Mouse (Mus musculus) adrenal gland, postnatal 36 days (tissue): Measurements from ENCODE around the gene Cyb5d2. TPM values are rescaled to one million over a fixed set of nuclear protein-coding genes. Genes with fewer than 3 reads are reported as not detected.
A peak's percentile ranks its signal among the peaks of the same experiment; 100 is the strongest.
"Not testable (repeated sequence)": the region's sequence is repeated elsewhere in the genome, so short reads cannot be mapped to it uniquely, and the experiment has no call there.

Experiments used
- DNase-seq, 2 experiments: peaks; one replicate each; pipeline ENCODE4 v3.0.0; 2021; ENCODE audit warnings: mixed read lengths in 1 of 2
- total RNA-seq, 2 experiments: library from RNA; stranded (reverse); gene quantifications; 2 replicates each; pipeline ENCODE4 v1.2.3; 2021

Gene Cyb5d2
- total RNA-seq, 2 experiments from 2014 or later: 18.1 to 25.2 TPM

- no peak for DNase-seq
Observed at GRCm38 (mm10) chr11:72778957-72779356, 17.0 kb downstream of the Cyb5d2 start.

- not testable (repeated sequence) for DNase-seq
Observed at GRCm38 (mm10) chr11:72772611-72773010, 23.3 kb downstream of the Cyb5d2 start.

GRCm38 (mm10) chr11:72771461-72771860, 24.5 kb downstream of the Cyb5d2 start:
- no peak for DNase-seq

GRCm38 (mm10) chr11:72770816-72771215, 25.1 kb downstream of the Cyb5d2 start:
- no peak for DNase-seq

- DNase-seq: no peak
Observed at GRCm38 (mm10) chr11:72770324-72770723, 25.6 kb downstream of the Cyb5d2 start.

- DNase-seq: no peak
Observed at GRCm38 (mm10) chr11:72769061-72769460, 26.9 kb downstream of the Cyb5d2 start.

- peak; percentile 55 to 65 for DNase-seq
Observed at GRCm38 (mm10) chr11:72767716-72768115, 28.2 kb downstream of the Cyb5d2 start.

GRCm38 (mm10) chr11:72764270-72764669, 31.7 kb downstream of the Cyb5d2 start:
- DNase-seq: no peak

- no peak for DNase-seq
Observed at GRCm38 (mm10) chr11:72760781-72761180, 35.2 kb downstream of the Cyb5d2 start.

GRCm38 (mm10) chr11:72759581-72759980, 36.4 kb downstream of the Cyb5d2 start:
- peak; percentile 31 to 60 for DNase-seq

GRCm38 (mm10) chr11:72758316-72758715, 37.6 kb downstream of the Cyb5d2 start:
- DNase-seq: no peak

- DNase-seq: peak; percentile 57 to 61
Observed at GRCm38 (mm10) chr11:72751956-72752355, 44.0 kb downstream of the Cyb5d2 start.

GRCm38 (mm10) chr11:72739048-72739447, 56.9 kb downstream of the Cyb5d2 start:
- DNase-seq: no peak

- DNase-seq: not testable (repeated sequence)
Observed at GRCm38 (mm10) chr11:72737517-72737916, 58.4 kb downstream of the Cyb5d2 start.

GRCm38 (mm10) chr11:72736320-72736719, 59.6 kb downstream of the Cyb5d2 start:
- DNase-seq: no peak

GRCm38 (mm10) chr11:72735519-72735860, 60.5 kb downstream of the Cyb5d2 start:
- no peak for DNase-seq

GRCm38 (mm10) chr11:72734840-72735518, 61.0 kb downstream of the Cyb5d2 start:
- DNase-seq: no peak

- DNase-seq: no peak
Observed at GRCm38 (mm10) chr11:72733736-72734135, 62.2 kb downstream of the Cyb5d2 start.

Other genes starting within 250 kb of the Cyb5d2 start
- gene Spns3, start 245.6 kb downstream of the Cyb5d2 start, total RNA-seq: under 1 TPM; 0.13 to 0.23 TPM
- 10 to 100 TPM; 42.6 to 48.7 TPM for gene Ube2g1, start 188.9 kb downstream of the Cyb5d2 start, total RNA-seq
- 10 to 100 TPM; 41.4 to 43.7 TPM for gene Ankfy1, start 106.1 kb downstream of the Cyb5d2 start, total RNA-seq
- gene Zzef1, start 84 bp upstream of the Cyb5d2 start, total RNA-seq: 10 to 100 TPM; 35.8 to 37.7 TPM
- 1 to 10 TPM; 7.2 to 8.2 TPM for gene Atp2a3, start 165.0 kb upstream of the Cyb5d2 start, total RNA-seq
- gene P2rx1, start 203.0 kb upstream of the Cyb5d2 start, total RNA-seq: under 1 TPM; 0.33 to 0.70 TPM
- 1 to 10 TPM; 2.6 to 5.1 TPM for gene Camkk1, start 222.9 kb upstream of the Cyb5d2 start, total RNA-seq